Mouse (Mus musculus) hindbrain, postnatal 0 days (tissue): ENCODE results near the gene Wipi1. TPM values are rescaled to one million over a fixed set of nuclear protein-coding genes. Genes with fewer than 3 reads are reported as not detected.
"Not testable (repeated sequence)": the region's sequence is repeated elsewhere in the genome, so short reads cannot be mapped to it uniquely, and the experiment has no call there.

Source experiments
- ATAC-seq: fragments of 200-750 bp; cut with Nextera tagmentation; 2 replicates; pipeline ENCODE4 v1.8.0; 2017; ENCODE audit warnings: mild to moderate bottlenecking, moderate TSS enrichment, moderate library complexity
- DNase-seq: peaks from one replicate; pipeline ENCODE4 v3.0.0-alpha.2; 2015; ENCODE audit warnings: low spot score
- H3K27ac ChIP-seq: fragments of 300-500 bp; sonication (generic); 2 replicates; pipeline ENCODE4 v1.5.1; 2014; ENCODE audit warnings: mild to moderate bottlenecking
- H3K27me3 ChIP-seq: fragments of 300-500 bp; sonication (generic); 2 replicates; pipeline ENCODE4 v1.6.1; 2014; ENCODE audit warnings: low read length, mixed read lengths; ENCODE audit not compliant: insufficient read depth
- H3K36me3 ChIP-seq: fragments of 300-500 bp; sonication (generic); 2 replicates; pipeline ENCODE4 v1.6.1; 2014; ENCODE audit warnings: low read length, mixed read lengths; ENCODE audit not compliant: insufficient read depth
- H3K4me1 ChIP-seq: fragments of 300-500 bp; sonication (generic); 2 replicates; pipeline ENCODE4 v1.6.1; 2014; ENCODE audit warnings: antibody characterized with exemption, low read length, mixed read lengths; ENCODE audit not compliant: insufficient read depth
- H3K4me2 ChIP-seq: fragments of 300-500 bp; sonication (generic); 2 replicates; pipeline ENCODE4 v1.6.1; 2014; ENCODE audit warnings: low read depth, mild to moderate bottlenecking, low read length, moderate library complexity, mixed read lengths
- H3K4me3 ChIP-seq: fragments of 300-500 bp; sonication (generic); 2 replicates; pipeline ENCODE4 v1.5.1; 2014; ENCODE audit warnings: low read length
- H3K9ac ChIP-seq: fragments of 300-500 bp; sonication (generic); replicated peaks from 2 replicates; pipeline ENCODE4 v1.6.1; 2014; ENCODE audit warnings: mild to moderate bottlenecking, low read length, moderate library complexity, mixed read lengths
- H3K9me3 ChIP-seq: fragments of 300-500 bp; sonication (generic); 2 replicates; pipeline ENCODE4 v1.6.1; 2016; ENCODE audit warnings: low read length, mixed read lengths
- CTCF ChIP-seq: IDR thresholded peaks from 2 replicates; pipeline ENCODE4 v1.5.1; 2016; ENCODE audit warnings: antibody characterized with exemption, control low read depth, low read depth
- WGBS: fragments of 180-500 bp; shearing (Covaris S2); extraction: QIAGEN DNeasy Blood & Tissue Kit; methylation state at CpG from one replicate; pipeline ENCODE4 v1.1.7; 2014; 5-methylcytosine and 5-hydroxymethylcytosine counted together
- polyA plus RNA-seq: library from polyadenylated mRNA; unstranded; fragments of >200 nt; fragmentation: Nextera tagmentation; extraction: Ambion mirVana; gene quantifications from 2 replicates; pipeline ENCODE4 v1.2.1, GENCODE M21; 2015
- total RNA-seq: library from RNA; depleted of rRNA; stranded (reverse); fragments of >200 nt; gene quantifications from 2 replicates; pipeline ENCODE4 v1.2.3, GENCODE M21; 2014

Gene Wipi1
- total and polyA plus RNA-seq, 2 experiments from 2014 or later: 14.6 to 21.0 TPM

DNA sequence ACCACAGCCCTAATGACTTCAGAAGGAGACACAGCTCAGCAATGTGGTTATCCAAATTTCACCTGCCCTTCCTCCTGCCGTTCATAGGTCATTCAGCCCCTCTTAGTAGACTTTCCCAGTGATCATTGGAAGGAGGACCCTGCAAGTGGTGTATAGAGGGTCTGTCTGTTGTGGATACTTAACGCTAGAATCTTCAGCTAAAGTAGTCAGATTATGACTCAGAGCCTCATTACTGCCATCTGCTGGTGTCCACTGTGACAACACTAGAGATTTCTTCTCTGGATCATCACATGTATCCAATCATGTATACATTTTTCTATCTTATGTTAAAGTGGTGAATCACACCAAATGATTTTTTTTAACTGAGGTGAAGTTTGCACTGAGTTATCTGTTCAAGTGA, 9.4 kb upstream of the Wipi1 start:
- Histone ChIP-seq H3K36me3 (no peaks in the 10 kb centered on the region), H3K4me1 (no peaks in the 10 kb centered on the region), H3K9ac (no peak overlapping the region), H3K27me3 (no peaks in the 10 kb centered on the region), H3K9me3 (no peaks in the 10 kb centered on the region), H3K27ac (no peak overlapping the region), H3K4me2 (no peak overlapping the region), H3K4me3 (no peak overlapping the region)
- TF ChIP-seq CTCF: peak; percentile 82
- 20% methylated on average over 2 of the region's 2 CpGs for WGBS
- ATAC-seq (no peak), DNase-seq (peak; percentile 86)

DNA sequence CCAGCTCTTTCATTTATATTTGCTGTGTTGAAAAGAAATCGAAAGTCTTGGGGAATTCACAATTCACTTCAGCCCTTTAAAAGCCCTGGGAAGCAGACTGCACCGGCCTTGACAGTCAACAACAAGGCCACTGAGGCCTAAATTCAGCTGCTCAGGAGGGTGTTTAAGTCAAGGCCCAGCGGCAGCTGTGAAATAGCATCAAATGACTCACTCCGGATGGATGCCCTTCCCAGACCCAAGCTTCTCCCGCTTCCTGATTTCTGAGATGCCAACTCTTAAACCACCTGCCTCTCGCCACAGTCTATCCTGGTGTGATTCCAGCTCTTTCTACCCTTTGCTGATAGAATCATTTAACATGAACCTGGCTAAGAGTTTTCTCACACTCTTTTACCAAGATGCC, 8.6 kb upstream of the Wipi1 start:
- Histone ChIP-seq H3K9ac (no peak overlapping the region), H3K9me3 (no peaks in the 10 kb centered on the region), H3K4me1 (no peaks in the 10 kb centered on the region), H3K4me3 (no peak overlapping the region), H3K27me3 (no peaks in the 10 kb centered on the region), H3K4me2 (no peak overlapping the region), H3K36me3 (no peaks in the 10 kb centered on the region), H3K27ac (no peak overlapping the region)
- DNase-seq: no peak
- TF ChIP-seq CTCF: no peak
- ATAC-seq: no peak
- WGBS: 85% methylated on average over 6 of the region's 6 CpGs

DNA sequence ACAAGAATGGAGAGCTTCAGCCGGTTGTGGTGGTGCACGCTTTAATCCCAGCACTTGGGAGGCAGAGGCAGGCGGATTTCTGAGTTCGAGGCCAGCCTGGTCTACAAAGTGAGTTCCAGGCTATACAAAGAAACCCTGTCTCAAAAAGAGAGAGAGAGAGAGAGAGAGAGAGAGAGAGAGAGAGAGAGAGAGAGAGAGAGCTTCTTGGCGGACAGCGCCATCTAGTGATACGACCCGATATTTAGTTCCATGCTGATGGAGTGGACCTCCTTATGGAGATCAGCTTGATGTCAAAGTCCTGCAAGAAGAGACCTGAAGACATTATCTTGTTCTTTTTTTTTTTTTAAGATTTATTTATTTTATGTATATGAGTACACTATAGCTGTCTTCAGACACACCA, 7.3 kb upstream of the Wipi1 start:
- peak; percentile 58 for DNase-seq

DNA sequence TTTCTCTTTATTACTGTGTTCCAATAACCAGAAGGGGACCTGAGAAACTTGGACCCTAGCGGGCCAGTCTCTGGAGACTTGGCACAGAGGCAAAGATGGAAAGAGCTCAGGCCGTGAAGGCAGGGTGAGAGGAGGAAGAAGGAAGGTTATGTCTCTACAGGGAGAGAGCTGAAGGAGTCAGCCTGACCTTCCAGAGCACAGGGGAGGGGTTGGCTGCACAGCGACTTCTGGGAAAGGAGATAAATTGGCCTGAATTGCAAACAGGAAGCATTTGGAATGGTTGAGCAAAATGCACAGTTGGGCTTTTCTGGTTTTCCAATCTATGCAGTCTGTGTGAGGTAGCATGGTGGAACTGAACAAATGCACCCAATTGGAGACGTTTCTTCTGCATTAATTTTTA, 5.0 kb upstream of the Wipi1 start:
- Histone ChIP-seq H3K4me3 (no peak overlapping the region), H3K9ac (no peak overlapping the region), H3K27ac (no peak overlapping the region), H3K36me3 (no peaks in the 10 kb centered on the region), H3K27me3 (no peaks in the 10 kb centered on the region), H3K4me2 (no peak overlapping the region), H3K4me1 (no peaks in the 10 kb centered on the region), H3K9me3 (no peaks in the 10 kb centered on the region)
- ATAC-seq (no peak), DNase-seq (no peak)
- no peak for TF ChIP-seq CTCF
- 65% methylated on average over 4 of the region's 4 CpGs for WGBS

More for the DNA sequence above, 7.3 kb upstream of the Wipi1 start:
- not testable (repeated sequence) for H3K4me2 ChIP-seq, H3K9me3 ChIP-seq, H3K27me3 ChIP-seq, H3K36me3 ChIP-seq, H3K4me1 ChIP-seq, H3K4me3 ChIP-seq, ATAC-seq, H3K9ac ChIP-seq, H3K27ac ChIP-seq
- 40% methylated on average over 8 of the region's 8 CpGs for WGBS
- TF ChIP-seq CTCF: peak; percentile 58

DNA sequence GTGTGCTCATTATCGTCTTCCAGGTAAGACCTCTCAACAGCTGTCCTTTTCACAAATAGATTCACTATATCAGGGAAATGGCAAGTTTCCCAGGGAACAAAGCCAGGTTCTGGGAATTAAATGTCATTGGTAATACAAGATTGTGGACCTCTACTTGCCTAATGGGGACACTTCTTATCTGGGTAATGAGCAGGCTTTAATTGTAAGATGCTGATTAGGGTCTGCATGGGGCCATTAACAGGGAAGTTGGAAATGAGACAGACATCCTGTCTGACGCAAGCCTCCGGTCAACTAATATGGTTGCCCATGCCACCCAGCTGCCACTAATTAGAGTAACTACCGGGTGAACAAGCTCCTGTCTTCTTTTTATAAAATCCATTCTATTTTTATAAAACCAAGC, 4.6 kb upstream of the Wipi1 start:
- DNase-seq: no peak
- no peak overlapping the region for H3K27ac ChIP-seq

DNA sequence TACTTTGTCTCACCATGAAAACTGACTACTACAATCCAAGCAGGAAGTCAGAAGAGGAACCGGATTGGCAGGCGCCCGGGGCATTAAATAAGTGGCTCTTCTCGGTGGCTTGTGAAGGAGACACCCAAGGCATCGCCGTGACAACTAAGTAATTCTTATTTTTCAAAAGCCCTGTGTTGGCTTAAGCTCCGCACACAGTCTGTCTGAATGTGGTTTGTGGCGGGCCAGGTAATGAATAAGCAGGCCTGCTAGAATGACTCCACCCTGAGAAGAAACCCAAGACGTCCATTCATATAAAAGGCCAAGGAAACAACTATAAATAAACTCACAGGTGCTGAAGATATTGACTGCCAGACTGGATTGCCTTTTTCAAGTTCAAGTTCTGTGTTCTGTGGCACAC, 3.5 kb upstream of the Wipi1 start:
- Histone ChIP-seq H3K36me3 (no peaks in the 10 kb centered on the region), H3K27me3 (no peaks in the 10 kb centered on the region), H3K4me3 (no peak overlapping the region), H3K9ac (no peak overlapping the region), H3K4me1 (no peaks in the 10 kb centered on the region; the same call in 1 of the 2 replicates), H3K4me2 (no peak overlapping the region), H3K27ac (no peak overlapping the region), H3K9me3 (no peaks in the 10 kb centered on the region)
- no peak for TF ChIP-seq CTCF
- 65% methylated on average over 9 of the region's 9 CpGs for WGBS
- ATAC-seq: no peak
- DNase-seq: no peak

More for the DNA sequence above, 4.6 kb upstream of the Wipi1 start:
- no peak overlapping the region for H3K4me3 ChIP-seq
- no peak overlapping the region for H3K9ac ChIP-seq
- no peaks in the 10 kb centered on the region for H3K4me1 ChIP-seq
- 68% methylated on average over 4 of the region's 4 CpGs for WGBS
- no peaks in the 10 kb centered on the region for H3K36me3 ChIP-seq
- H3K4me2 ChIP-seq: no peak overlapping the region
- ATAC-seq: no peak
- no peak for TF ChIP-seq CTCF
- no peaks in the 10 kb centered on the region for H3K27me3 ChIP-seq
- H3K9me3 ChIP-seq: no peaks in the 10 kb centered on the region

DNA sequence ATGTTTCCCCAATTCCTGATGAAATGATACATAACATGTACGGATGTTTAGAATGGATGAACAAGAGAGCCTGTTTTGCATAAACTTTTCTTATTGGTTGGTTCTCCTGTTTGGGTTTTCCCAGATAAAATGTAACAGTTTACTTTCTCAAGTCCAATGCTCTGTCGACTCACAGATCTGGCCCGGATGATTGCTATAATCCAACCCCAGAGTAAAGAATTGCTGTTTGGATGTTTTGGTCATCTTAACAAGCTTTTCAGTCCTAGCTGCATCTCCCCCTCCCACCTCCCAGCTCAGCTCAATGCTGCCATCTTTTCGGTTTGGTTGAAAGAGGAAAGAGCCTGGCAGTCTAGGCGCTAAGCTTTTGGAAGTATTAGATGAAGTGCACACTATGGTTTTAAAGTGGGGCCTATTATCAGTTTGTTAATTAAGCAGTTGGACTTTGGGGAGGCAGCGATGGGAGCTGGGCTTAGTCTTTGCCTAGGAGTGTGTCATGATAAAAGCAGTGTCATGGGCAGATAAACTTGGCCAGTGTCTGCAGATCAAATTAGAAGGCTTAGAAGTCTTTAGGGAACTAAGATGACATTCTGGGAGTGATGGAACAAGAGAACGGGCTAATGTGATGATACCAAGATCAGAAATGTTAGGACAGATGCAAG, 1.2 kb upstream of the Wipi1 start:
- no peak overlapping the region for H3K9ac ChIP-seq
- ATAC-seq (no peak), DNase-seq (no peak)
- H3K4me3 ChIP-seq: no peak overlapping the region
- H3K27me3 ChIP-seq: no peaks in the 10 kb centered on the region
- H3K9me3 ChIP-seq: no peaks in the 10 kb centered on the region
- H3K27ac ChIP-seq: no peak overlapping the region
- TF ChIP-seq CTCF: no peak
- no peaks in the 10 kb centered on the region; the same call in 1 of the 2 replicates for H3K4me1 ChIP-seq
- no peak overlapping the region for H3K4me2 ChIP-seq
- H3K36me3 ChIP-seq: no peaks in the 10 kb centered on the region
- 73% methylated on average over 7 of the region's 7 CpGs for WGBS
